8 mouse cellular contexts compared by ENCODE assay signal in the genomic region with DNA sequence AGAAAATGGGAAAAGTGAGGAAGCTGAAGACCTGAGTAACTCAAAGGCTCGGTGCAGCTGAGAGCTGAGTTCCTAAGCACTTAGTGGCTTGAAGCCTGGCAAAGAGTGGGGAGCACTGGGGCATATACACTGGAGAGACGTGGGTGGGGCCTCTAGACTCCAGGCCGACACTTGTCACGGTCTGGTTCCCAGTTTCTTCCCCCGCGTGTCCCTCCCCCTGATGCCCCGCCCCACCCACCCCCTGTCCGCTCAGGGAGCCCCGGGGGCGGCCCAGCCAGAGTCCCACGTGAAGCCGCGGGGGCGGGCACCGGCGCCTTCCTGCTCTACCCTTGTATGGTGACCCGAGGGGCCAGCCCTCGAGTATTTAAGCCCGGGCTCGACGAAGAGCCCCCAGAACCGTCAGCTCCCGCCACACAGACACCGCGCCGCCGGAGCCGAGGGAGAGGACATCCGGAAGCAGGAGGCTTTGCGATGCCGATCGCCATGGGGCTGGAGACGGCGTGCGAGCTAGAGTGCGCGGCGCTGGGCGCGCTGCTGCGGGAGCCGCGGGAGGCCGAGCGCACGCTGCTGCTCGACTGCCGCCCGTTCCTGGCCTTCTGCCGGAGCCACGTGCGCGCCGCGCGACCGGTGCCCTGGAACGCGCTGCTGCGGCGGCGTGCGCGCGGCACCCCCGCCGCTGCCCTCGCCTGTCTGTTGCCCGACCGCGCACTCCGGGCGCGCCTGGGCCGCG. TPM values are rescaled to one million over a fixed set of nuclear protein-coding genes. Genes with fewer than 3 reads are reported as not detected.
DNase-seq lines count a peak whose midpoint lies in the region; ATAC-seq and TF ChIP-seq lines count a peak whose summit lies in the region.

TSS of gene Dusp2 (plus strand) at position 393 of the 730 bp plus-strand sequence.

- H3K4me2 ChIP-seq in heart, embryonic 13.5 days, result peak within 1 kb of the TSS; percentile 91
- peak within 1 kb of the TSS; percentile 80 for H3K4me2 ChIP-seq in kidney, postnatal 0 days (ENCODE audit: low read length)
- H3K4me2 ChIP-seq in liver, embryonic 12.5 days, result peak within 1 kb of the TSS; percentile 89
- peak within 1 kb of the TSS; percentile 85 for H3K4me2 ChIP-seq in myocyte (ENCODE audit: low read depth)

- H3K27me3 ChIP-seq in heart, embryonic 13.5 days (replicated peaks), result peaks cover 39% of the 10 kb centered on the region
- no peaks in the 10 kb centered on the region for H3K27me3 ChIP-seq in kidney, postnatal 0 days (ENCODE audit: insufficient read depth, low read length)
- peaks cover 48% of the 10 kb centered on the region for H3K27me3 ChIP-seq in liver, embryonic 12.5 days (replicated peaks)
- no peaks in the 10 kb centered on the region for H3K27me3 ChIP-seq in myocyte (ENCODE audit: control insufficient read depth, insufficient read depth, insufficient read length)

- WGBS in bone marrow, adult 2 months, result under 1% methylated on average over 76 of the region's 76 CpGs
- WGBS in heart, embryonic 13.5 days, result under 1% methylated on average over 76 of the region's 76 CpGs
- 1% methylated on average over 64 of the region's 76 CpGs for WGBS in kidney, postnatal 0 days
- WGBS in liver, embryonic 12.5 days (ENCODE audit: insufficient replicate concordance), result under 1% methylated on average over 76 of the region's 76 CpGs

- TF ChIP-seq CTCF in bone marrow, adult 2 months (IDR thresholded peaks at IDR 0.05; ENCODE audit: control insufficient read depth, insufficient read depth, low read length), result no peak
- no peak for TF ChIP-seq CTCF in embryonic fibroblast, embryonic 13.5 days (IDR thresholded peaks at IDR 0.05; ENCODE audit: borderline replicate concordance, insufficient read depth, low read length)
- no peak for TF ChIP-seq CTCF in kidney, postnatal 0 days (IDR thresholded peaks at IDR 0.05; ENCODE audit: low read depth)

- peak; percentile 99 for DNase-seq in A20 (ENCODE audit: low read depth, low spot score)
- DNase-seq in kidney, postnatal 0 days (ENCODE audit: low spot score), result peak; percentile 89
- peak; percentile 99 to 100 for DNase-seq in spleen, postnatal 36 days (ENCODE audit: low spot score in 2 of 2)

- no peaks in the 10 kb centered on the region for H3K9me3 ChIP-seq in heart, embryonic 13.5 days
- H3K9me3 ChIP-seq in kidney, postnatal 0 days (replicated peaks; ENCODE audit: low read length), result no peaks in the 10 kb centered on the region
- H3K9me3 ChIP-seq in liver, embryonic 12.5 days (replicated peaks), result no peaks in the 10 kb centered on the region

- H3K79me2 ChIP-seq in myocyte (ENCODE audit: control insufficient read depth, insufficient read depth), result no peaks in the 10 kb centered on the region

- peak; percentile 99 for TF ChIP-seq POLR2A in bone marrow, adult 2 months (IDR thresholded peaks at IDR 0.05; ENCODE audit: borderline replicate concordance, control insufficient read depth, low read depth, low read length)
- peak; percentile 45 for TF ChIP-seq POLR2A in embryonic fibroblast, embryonic 13.5 days (IDR thresholded peaks at IDR 0.05; ENCODE audit: low read depth, low read length)
- TF ChIP-seq POLR2A in myocyte (IDR thresholded peaks at IDR 0.05; ENCODE audit: insufficient read length, low read depth), result peak; percentile 72

- peak within 1 kb of the TSS; percentile 78 for H3K4me3 ChIP-seq in bone marrow, adult 2 months (replicated peaks; ENCODE audit: control insufficient read depth, low read depth, low read length)
- peak within 1 kb of the TSS; percentile 45 for H3K4me3 ChIP-seq in embryonic fibroblast, embryonic 13.5 days (ENCODE audit: insufficient read depth, low read length)
- H3K4me3 ChIP-seq in heart, embryonic 13.5 days, result peak within 1 kb of the TSS; percentile 68
- H3K4me3 ChIP-seq in kidney, postnatal 0 days (replicated peaks; ENCODE audit: low read depth, low read length), result peak within 1 kb of the TSS; percentile 55
- H3K4me3 ChIP-seq in liver, embryonic 12.5 days, result peak within 1 kb of the TSS; percentile 63
- peak within 1 kb of the TSS; percentile 29 for H3K4me3 ChIP-seq in myocyte

- peak; percentile 66 for ATAC-seq in heart, embryonic 13.5 days (ENCODE audit: extremely low read depth, insufficient number of reproducible peaks, low FRiP score, low TSS enrichment)
- peak; percentile 88 for ATAC-seq in kidney, postnatal 0 days (replicated peaks; ENCODE audit: low FRiP score, low read depth)
- ATAC-seq in liver, embryonic 12.5 days, result peak; percentile 76

- H3K36me3 ChIP-seq in heart, embryonic 13.5 days, result no peaks in the 10 kb centered on the region
- no peaks in the 10 kb centered on the region for H3K36me3 ChIP-seq in kidney, postnatal 0 days (ENCODE audit: insufficient read depth, low read length)
- no peaks in the 10 kb centered on the region for H3K36me3 ChIP-seq in liver, embryonic 12.5 days
- no peaks in the 10 kb centered on the region for H3K36me3 ChIP-seq in myocyte (ENCODE audit: control insufficient read depth, insufficient read depth)

- peak within 1 kb of the TSS; percentile 97 for H3K27ac ChIP-seq in bone marrow, adult 2 months (ENCODE audit: control insufficient read depth, insufficient read depth, low read depth, low read length, poor library complexity)
- H3K27ac ChIP-seq in embryonic fibroblast, embryonic 13.5 days (ENCODE audit: insufficient read depth, low read length), result no peak within 1 kb of the TSS
- peak within 1 kb of the TSS; percentile 74 for H3K27ac ChIP-seq in heart, embryonic 13.5 days (replicated peaks)
- H3K27ac ChIP-seq in kidney, postnatal 0 days, result peak within 1 kb of the TSS; percentile 31
- peak within 1 kb of the TSS; percentile 65; the same call in 1 of the 2 replicates for H3K27ac ChIP-seq in liver, embryonic 12.5 days

- peak within 1 kb of the TSS; percentile 72 for H3ac ChIP-seq in myocyte (ENCODE audit: control insufficient read depth, insufficient read length)

- H3K9ac ChIP-seq in heart, embryonic 13.5 days, result peak within 1 kb of the TSS; percentile 83
- H3K9ac ChIP-seq in kidney, postnatal 0 days (ENCODE audit: low read depth, low read length), result peak within 1 kb of the TSS; percentile 57
- H3K9ac ChIP-seq in liver, embryonic 12.5 days, result peak within 1 kb of the TSS; percentile 69

- peaks cover 3% of the 10 kb centered on the region; the same call in 1 of the 2 replicates for H3K4me1 ChIP-seq in bone marrow, adult 2 months (ENCODE audit: control insufficient read depth, insufficient read depth, low read length)
- H3K4me1 ChIP-seq in embryonic fibroblast, embryonic 13.5 days (ENCODE audit: control insufficient read depth, insufficient read depth, low read length), result no peaks in the 10 kb centered on the region
- peaks cover 38% of the 10 kb centered on the region for H3K4me1 ChIP-seq in heart, embryonic 13.5 days
- peaks cover 10% of the 10 kb centered on the region for H3K4me1 ChIP-seq in kidney, postnatal 0 days (replicated peaks; ENCODE audit: insufficient read depth, low read length)
- H3K4me1 ChIP-seq in liver, embryonic 12.5 days, result peaks cover 61% of the 10 kb centered on the region

TF ChIP-seq in myocyte, 11 proteins besides CTCF, POLR2A, EP300 and RAD21:
- TF ChIP-seq MAX (IDR thresholded peaks at IDR 0.05; ENCODE audit: low read depth) (peak; percentile 6), TCF12 (IDR thresholded peaks at IDR 0.05; ENCODE audit: insufficient read depth, poor library complexity, severe bottlenecking) (no peak), CEBPB (IDR thresholded peaks at IDR 0.05; ENCODE audit: insufficient read depth, poor library complexity, severe bottlenecking) (no peak), E2F4 (IDR thresholded peaks at IDR 0.05; ENCODE audit: insufficient read depth) (no peak), REST (IDR thresholded peaks at IDR 0.05; ENCODE audit: insufficient read depth, insufficient read length) (no peak), USF1 (IDR thresholded peaks at IDR 0.05; ENCODE audit: low read depth) (peak; percentile 37), MYOG (IDR thresholded peaks at IDR 0.05; ENCODE audit: control insufficient read depth in 1 of 3, insufficient read depth in 1 of 3, insufficient read length in 2 of 3, low read depth in 2 of 3) (peak in 1 of 3 experiments; percentile 34), MYOD1 (IDR thresholded peaks at IDR 0.05; ENCODE audit: control insufficient read depth in 1 of 3, insufficient read length in 2 of 3, low read depth in 2 of 3) (peak in 1 of 3 experiments; percentile 9), SRF (IDR thresholded peaks at IDR 0.05; ENCODE audit: control insufficient read depth, insufficient read length, low read depth) (no peak), TCF3 (IDR thresholded peaks at IDR 0.05; ENCODE audit: insufficient read length, low read depth) (no peak), POLR2AphosphoS2 (IDR thresholded peaks at IDR 0.05; ENCODE audit: insufficient read length, low read depth) (peak; percentile 53)

RNA-seq across cellular contexts. Expression of gene Dusp2, which starts in this region (rescaled TPM):
- polyA plus RNA-seq in bone marrow, adult 2 months (2011; ENCODE audit: insufficient read depth, insufficient read length, low replicate concordance, missing spikeins), result 15.1 and 23.2 TPM in 2 replicates
- not detected in 2 replicates for polyA plus RNA-seq in embryonic fibroblast, embryonic 13.5 days (2011; ENCODE audit: insufficient read length, low read depth, missing spikeins)
- 13.5 and 15.9 TPM in 2 replicates for polyA plus RNA-seq in heart, embryonic 13.5 days (2015; fragmentation: Nextera tagmentation; extraction: Ambion mirVana)
- polyA plus RNA-seq in kidney, postnatal 0 days (2015; fragmentation: Nextera tagmentation; extraction: Ambion mirVana), result 8.2 and 10.3 TPM in 2 replicates
- 7.3 and 8.0 TPM in 2 replicates for polyA plus RNA-seq in liver, embryonic 12.5 days (2016; fragmentation: Nextera tagmentation; extraction: Ambion mirVana)
- polyA plus RNA-seq in myocyte (2012; fragmentation: generic; extraction: Trizol), result 4.5 TPM

Comparison
In these comparisons a context has a peak if more than half of its experiments do, and no peak if none do; other contexts are left out.
1. POLR2A ChIP-seq: peak in every context shown above with its lines; median percentile 99 in bone marrow, adult 2 months; 72 in myocyte; 45 in embryonic fibroblast, embryonic 13.5 days.